14 mouse cellular contexts compared by ENCODE assay signal in genomic region chr10:21907784-21908183, GRCm38 (mm10). TPM values are rescaled to one million over a fixed set of nuclear protein-coding genes. Genes with fewer than 3 reads are reported as not detected.
DNase-seq lines count a peak whose midpoint lies in the region; ATAC-seq and TF ChIP-seq lines count a peak whose summit lies in the region.
"Had no signal": no experiment of that assay in that cellular context is flagged by ENCODE, and none has a peak within 500 bp of the region (broad histone marks: within the 10 kb centered on the region; RNA-seq: fewer than 3 reads in every experiment).

No protein-coding gene starts in this region.

- no peak for TF ChIP-seq CTCF in lung, postnatal 0 days (IDR thresholded peaks at IDR 0.05)
- no peak for TF ChIP-seq CTCF in lung, adult 2 months (IDR thresholded peaks at IDR 0.05; ENCODE audit: insufficient read depth, low read length)
- TF ChIP-seq CTCF in ES-Bruce4 (IDR thresholded peaks at IDR 0.05; ENCODE audit: low read depth, low read length): no peak
- no peak for TF ChIP-seq CTCF in bone marrow, adult 2 months (IDR thresholded peaks at IDR 0.05; ENCODE audit: control insufficient read depth, insufficient read depth, low read length)

- H3K4me2 ChIP-seq in lung, postnatal 0 days (replicated peaks; ENCODE audit: low read depth, low read length): no peak overlapping the region
- H3K4me2 ChIP-seq: heart, embryonic 11.5 days; limb, embryonic 12.5 days had no signal

- H3K9me3 ChIP-seq in lung, postnatal 0 days (ENCODE audit: low read length): no peaks in the 10 kb centered on the region
- no peaks in the 10 kb centered on the region for H3K9me3 ChIP-seq in ES-Bruce4 (replicated peaks; ENCODE audit: control insufficient read depth, insufficient read depth, low read length, poor library complexity, severe bottlenecking)

- no peak overlapping the region for H3K4me3 ChIP-seq in lung, postnatal 0 days (ENCODE audit: low read depth, low read length)
- H3K4me3 ChIP-seq in lung, adult 2 months (replicated peaks; ENCODE audit: extremely low read depth, low read depth, low read length): no peak overlapping the region
- H3K4me3 ChIP-seq in ES-Bruce4 (ENCODE audit: low read depth, low read length): no peak overlapping the region
- H3K4me3 ChIP-seq in bone marrow, adult 2 months (replicated peaks; ENCODE audit: control insufficient read depth, low read depth, low read length): no peak overlapping the region
- H3K4me3 ChIP-seq: limb, embryonic 12.5 days; midbrain, embryonic 10.5 days had no signal

- H3K27me3 ChIP-seq in lung, postnatal 0 days (replicated peaks; ENCODE audit: insufficient read depth, low read length): no peaks in the 10 kb centered on the region
- H3K27me3 ChIP-seq in ES-Bruce4 (ENCODE audit: control insufficient read depth, insufficient read depth, low read length, poor library complexity, severe bottlenecking): no peaks in the 10 kb centered on the region
- H3K27me3 ChIP-seq: limb, embryonic 12.5 days had no signal

- H3K27ac ChIP-seq in lung, postnatal 0 days (ENCODE audit: low read length): no peak overlapping the region
- H3K27ac ChIP-seq in ES-Bruce4 (ENCODE audit: insufficient read depth, low read length): peak overlapping the region; percentile 4; the same call in 1 of the 2 replicates
- H3K27ac ChIP-seq in bone marrow, adult 2 months (ENCODE audit: control insufficient read depth, insufficient read depth, low read depth, low read length, poor library complexity): peak overlapping the region; percentile 92; the same call in 1 of the 2 replicates
- H3K27ac ChIP-seq: midbrain, embryonic 10.5 days had no signal

- no peak overlapping the region for H3K9ac ChIP-seq in lung, postnatal 0 days (replicated peaks; ENCODE audit: low read depth)
- H3K9ac ChIP-seq in ES-Bruce4 (ENCODE audit: low read depth, poor library complexity, severe bottlenecking): no peak overlapping the region
- H3K9ac ChIP-seq: limb, embryonic 12.5 days had no signal

- peak; percentile 22 for DNase-seq in lung, postnatal 0 days (ENCODE audit: low spot score)
- DNase-seq in lung, adult 2 months: no peak
- DNase-seq in naive thymus-derived CD4-positive, alpha-beta T cell, adult 2 months (ENCODE audit: low read depth): peak; percentile 56
- no peak for DNase-seq in layer of hippocampus, postnatal 36 days
- no peak for DNase-seq in kidney, adult 11 months
- DNase-seq: adrenal gland, postnatal 36 days; heart, postnatal 4 days; kidney, postnatal 36 days had no signal

- no peak for ATAC-seq in lung, postnatal 0 days
- ATAC-seq: intestine, postnatal 0 days had no signal

- TF ChIP-seq POLR2A in lung, adult 2 months (IDR thresholded peaks at IDR 0.05; ENCODE audit: borderline replicate concordance, extremely low read depth, low read depth, low read length): no peak
- no peak for TF ChIP-seq POLR2A in ES-Bruce4 (IDR thresholded peaks at IDR 0.05; ENCODE audit: insufficient read depth, low read length)
- TF ChIP-seq POLR2A in bone marrow, adult 2 months (IDR thresholded peaks at IDR 0.05; ENCODE audit: borderline replicate concordance, control insufficient read depth, low read depth, low read length): no peak

- no peaks in the 10 kb centered on the region for H3K36me3 ChIP-seq in lung, postnatal 0 days (ENCODE audit: insufficient read depth, low read length)
- H3K36me3 ChIP-seq in ES-Bruce4 (ENCODE audit: control insufficient read depth, insufficient read depth, low read length, poor library complexity, severe bottlenecking): no peaks in the 10 kb centered on the region
- H3K36me3 ChIP-seq: limb, embryonic 12.5 days; midbrain, embryonic 10.5 days had no signal

- no peaks in the 10 kb centered on the region for H3K4me1 ChIP-seq in lung, postnatal 0 days (ENCODE audit: insufficient read depth, low read depth, low read length)
- peaks cover 12% of the 10 kb centered on the region for H3K4me1 ChIP-seq in lung, adult 2 months (ENCODE audit: control insufficient read depth, insufficient read depth, low read length)
- peaks cover 4% of the 10 kb centered on the region for H3K4me1 ChIP-seq in ES-Bruce4 (ENCODE audit: control insufficient read depth, insufficient read depth, low read length)
- H3K4me1 ChIP-seq in bone marrow, adult 2 months (ENCODE audit: control insufficient read depth, insufficient read depth, low read length): peaks cover 5% of the 10 kb centered on the region
- H3K4me1 ChIP-seq: midbrain, embryonic 10.5 days had no signal

- 32% methylated on average over 3 of the region's 3 CpGs for WGBS in lung, postnatal 0 days
- 28% methylated on average over 3 of the region's 3 CpGs for WGBS in lung, adult 2 months
- 34% methylated on average over 3 of the region's 3 CpGs for whole genome bisulfite sequencing in bone marrow, adult 2 months

- no peak for TF ChIP-seq EP300 in lung, postnatal 0 days (IDR thresholded peaks at IDR 0.05)
- TF ChIP-seq EP300 in ES-Bruce4 (IDR thresholded peaks at IDR 0.05; ENCODE audit: insufficient read depth, low read depth, low read length): no peak

RNA-seq across cellular contexts. Expression of gene Sgk1, which starts 25.8 kb away (rescaled TPM):
- 86.9 and 130 TPM in 2 replicates for polyA plus RNA-seq in lung, postnatal 0 days (2015; fragmentation: Nextera tagmentation; extraction: Ambion mirVana)
- polyA plus RNA-seq in lung, adult 2 months (2012; rRNA removed): 51.7 and 80.5 TPM in 2 replicates
- polyA plus RNA-seq in ES-Bruce4 (2011; ENCODE audit: insufficient read depth, insufficient read length, low read depth, missing spikeins): 349 and 386 TPM in 2 replicates
- polyA plus RNA-seq in bone marrow, adult 2 months (2011; ENCODE audit: insufficient read depth, insufficient read length, low replicate concordance, missing spikeins): 7.2 and 17.1 TPM in 2 replicates
- total RNA-seq in layer of hippocampus, postnatal 36 days (2021): 100 to 1,000 TPM; 120 to 147 TPM

Comparison
In these comparisons a context has a peak if more than half of its experiments do, and no peak if none do; other contexts are left out.
1. DNase-seq: peak in lung, postnatal 0 days (single experiment) and naive thymus-derived CD4-positive, alpha-beta T cell, adult 2 months (single experiment); none in lung, adult 2 months (single experiment), layer of hippocampus, postnatal 36 days (0 of 2) and kidney, adult 11 months (single experiment).